In the genomic region with DNA sequence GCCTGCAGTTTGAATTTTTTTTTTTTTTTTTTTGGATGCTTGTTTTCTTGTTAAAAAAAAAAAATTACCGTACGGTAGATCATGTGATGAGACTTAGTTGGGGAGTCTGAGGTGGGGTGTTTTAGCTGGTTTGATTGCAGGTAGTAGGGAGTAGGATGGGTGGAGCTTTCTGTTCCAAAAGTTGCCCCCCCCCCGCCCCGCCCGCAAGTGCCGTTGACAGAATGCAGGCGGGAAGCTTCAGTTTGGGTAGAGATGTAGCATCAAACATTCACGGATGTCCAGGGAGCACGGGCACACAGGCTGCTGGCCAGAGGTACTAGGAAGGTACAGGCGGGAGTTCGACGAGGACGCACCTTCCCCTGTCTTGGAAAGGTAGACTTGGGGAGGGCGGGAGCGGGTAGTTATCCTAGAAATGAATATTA, we compare ENCODE assay signal across 8 mouse cellular contexts. TPM values are rescaled to one million over a fixed set of nuclear protein-coding genes. Genes with fewer than 3 reads are reported as not detected.
A peak's percentile ranks its signal among the peaks of the same experiment; 100 is the strongest.
DNase-seq lines count a peak whose midpoint lies in the region; ATAC-seq and TF ChIP-seq lines count a peak whose summit lies in the region.

No protein-coding gene starts in this region.

- 0 out of 2 replicates have a peak, but pooled peaks cover 4% of the 10 kb centered on the region for H3K36me3 ChIP-seq in heart, postnatal 0 days (replicated peaks; ENCODE audit: control insufficient read depth, insufficient read depth, low read length)
- H3K36me3 ChIP-seq in midbrain, embryonic 12.5 days = no peaks in the 10 kb centered on the region

- peaks cover under 1% of the 10 kb centered on the region; the same call in 1 of the 2 replicates for H3K4me1 ChIP-seq in heart, postnatal 0 days (ENCODE audit: control insufficient read depth, insufficient read depth)
- peaks cover 51% of the 10 kb centered on the region for H3K4me1 ChIP-seq in midbrain, embryonic 12.5 days

- H3K27ac ChIP-seq in heart, postnatal 0 days (ENCODE audit: low read depth) = peak overlapping the region; percentile 98
- H3K27ac ChIP-seq in midbrain, embryonic 12.5 days (replicated peaks) = peak overlapping the region; percentile 99

- H3K9ac ChIP-seq in heart, postnatal 0 days (replicated peaks; ENCODE audit: low read depth, low read length) = peak overlapping the region; percentile 94
- H3K9ac ChIP-seq in midbrain, embryonic 12.5 days (replicated peaks) = peak overlapping the region; percentile 64

- H3K4me2 ChIP-seq in heart, postnatal 0 days (ENCODE audit: low read depth, low read length) = peak overlapping the region; percentile 97
- H3K4me2 ChIP-seq in midbrain, embryonic 12.5 days (replicated peaks) = peak overlapping the region; percentile 89

- peak overlapping the region; percentile 80 for H3K4me3 ChIP-seq in heart, postnatal 0 days (ENCODE audit: low read depth, low read length)
- H3K4me3 ChIP-seq in midbrain, embryonic 12.5 days = peak overlapping the region; percentile 58

- ATAC-seq in heart, postnatal 0 days (ENCODE audit: insufficient read depth, low read depth) = peak; percentile 28
- ATAC-seq in midbrain, embryonic 12.5 days (ENCODE audit: low FRiP score, low read depth) = peak; percentile 32

- DNase-seq in lung, adult 18-20 months = peak; percentile 18 to 30
- no peak for DNase-seq in lung, postnatal 10 days
- peak; percentile 66 for DNase-seq in embryo, embryonic 10.5 days (ENCODE audit: low spot score)
- no peak for DNase-seq in heart, postnatal 0 days (ENCODE audit: low spot score)
- DNase-seq in kidney, postnatal 4 days = peak; percentile 50 to 64
- DNase-seq in thymus, postnatal 25 days = peak; percentile 58
- no peak for DNase-seq in left cerebral cortex, postnatal 36 days (ENCODE audit: low spot score in 2 of 2)

- no peaks in the 10 kb centered on the region for H3K27me3 ChIP-seq in heart, postnatal 0 days (ENCODE audit: control insufficient read depth, insufficient read depth, low read length)
- no peaks in the 10 kb centered on the region for H3K27me3 ChIP-seq in midbrain, embryonic 12.5 days

- no peak for TF ChIP-seq CTCF in heart, postnatal 0 days (IDR thresholded peaks at IDR 0.05; ENCODE audit: low read depth)

- intact Hi-C loops in left cerebral cortex, postnatal 36 days (cut with DNase I) = no loop called here

- no peaks in the 10 kb centered on the region for H3K9me3 ChIP-seq in heart, postnatal 0 days (replicated peaks; ENCODE audit: control insufficient read depth, low read length)
- no peaks in the 10 kb centered on the region for H3K9me3 ChIP-seq in midbrain, embryonic 12.5 days

- no peak for TF ChIP-seq EP300 in heart, postnatal 0 days (IDR thresholded peaks at IDR 0.05; ENCODE audit: low read depth)

- under 1% methylated on average over 15 of the region's 15 CpGs for WGBS in heart, postnatal 0 days
- under 1% methylated on average over 15 of the region's 15 CpGs for WGBS in midbrain, embryonic 12.5 days

RNA-seq across cellular contexts. Expression of a gene that starts 8.7 kb away (rescaled TPM):
- 42.9 and 65.1 TPM in 2 replicates for total RNA-seq in heart, postnatal 0 days (2014; rRNA removed; ENCODE audit: low replicate concordance)
- polyA plus RNA-seq in heart, postnatal 0 days (2015; fragmentation: Nextera tagmentation; extraction: Ambion mirVana) = 23.7 and 27.0 TPM in 2 replicates
- 28.3 and 30.0 TPM in 2 replicates for polyA plus RNA-seq in midbrain, embryonic 12.5 days (2016; fragmentation: Nextera tagmentation; extraction: Ambion mirVana)
- total RNA-seq in left cerebral cortex, postnatal 36 days (2021) = 10 to 100 TPM; 41.5 to 46.0 TPM

RNA-seq across cellular contexts. Expression of a gene that starts 30.5 kb away (rescaled TPM):
- total RNA-seq in heart, postnatal 0 days (2014; rRNA removed; ENCODE audit: low replicate concordance) = 4.0 and 13.4 TPM in 2 replicates
- 7.6 and 9.4 TPM in 2 replicates for polyA plus RNA-seq in heart, postnatal 0 days (2015; fragmentation: Nextera tagmentation; extraction: Ambion mirVana)
- polyA plus RNA-seq in midbrain, embryonic 12.5 days (2016; fragmentation: Nextera tagmentation; extraction: Ambion mirVana) = 42.4 and 42.7 TPM in 2 replicates
- 10 to 100 TPM; 20.2 to 24.9 TPM for total RNA-seq in left cerebral cortex, postnatal 36 days (2021)

RNA-seq across cellular contexts. Expression of a gene that starts 52.6 kb away (rescaled TPM):
- total RNA-seq in heart, postnatal 0 days (2014; rRNA removed; ENCODE audit: low replicate concordance) = 24.8 and 28.5 TPM in 2 replicates
- 6.9 and 9.2 TPM in 2 replicates for polyA plus RNA-seq in heart, postnatal 0 days (2015; fragmentation: Nextera tagmentation; extraction: Ambion mirVana)
- 3.6 and 3.9 TPM in 2 replicates for polyA plus RNA-seq in midbrain, embryonic 12.5 days (2016; fragmentation: Nextera tagmentation; extraction: Ambion mirVana)
- 1 to 10 TPM; 3.2 to 8.0 TPM for total RNA-seq in left cerebral cortex, postnatal 36 days (2021)

Comparison
In these comparisons a context has a peak if more than half of its experiments do, and no peak if none do; other contexts are left out.
1. DNase-seq: peak in lung, adult 18-20 months (2 of 2), embryo, embryonic 10.5 days (single experiment), kidney, postnatal 4 days (2 of 2) and thymus, postnatal 25 days (single experiment); none in lung, postnatal 10 days (single experiment), heart, postnatal 0 days (single experiment) and left cerebral cortex, postnatal 36 days (0 of 2).